Mouse (Mus musculus) adrenal gland, postnatal 14 days (tissue): ENCODE data around the gene Iqschfp. TPM values are rescaled to one million over a fixed set of nuclear protein-coding genes. Genes with fewer than 3 reads are reported as not detected.

Source experiments
- DNase-seq: peaks from one replicate; pipeline ENCODE4 v3.0.0; 2021; ENCODE audit warnings: mixed read lengths
- total RNA-seq: library from RNA; stranded (reverse); gene quantifications from 2 replicates; pipeline ENCODE4 v1.2.3, GENCODE M21; 2021

Gene Iqschfp
- total RNA-seq, 1 experiment from 2014 or later = not detected

DNA sequence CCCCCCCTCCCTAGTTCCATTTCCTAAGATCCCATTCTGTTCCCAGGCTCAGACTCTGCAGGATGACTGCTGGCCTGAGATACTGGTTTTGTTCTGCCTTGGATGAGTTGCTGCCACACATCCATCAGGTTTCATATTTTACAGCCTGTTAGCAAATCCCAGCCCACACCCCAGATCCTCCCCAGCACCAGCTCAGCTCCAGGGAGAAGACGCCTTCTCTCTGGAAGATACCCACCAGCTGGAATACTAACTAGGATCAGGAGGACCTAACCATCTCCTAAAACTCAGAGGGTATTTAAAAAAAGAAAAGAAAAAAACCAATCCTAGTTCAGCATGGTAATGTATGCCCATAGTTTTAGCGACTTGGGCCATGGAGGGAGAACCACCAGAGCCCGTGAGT lies 758.2 kb downstream of the Iqschfp start:
- DNase-seq = no peak

GRCm38 (mm10) chr3:68656607-68657352 lies 764.7 kb downstream of the Iqschfp start:
- DNase-seq = no peak

DNA sequence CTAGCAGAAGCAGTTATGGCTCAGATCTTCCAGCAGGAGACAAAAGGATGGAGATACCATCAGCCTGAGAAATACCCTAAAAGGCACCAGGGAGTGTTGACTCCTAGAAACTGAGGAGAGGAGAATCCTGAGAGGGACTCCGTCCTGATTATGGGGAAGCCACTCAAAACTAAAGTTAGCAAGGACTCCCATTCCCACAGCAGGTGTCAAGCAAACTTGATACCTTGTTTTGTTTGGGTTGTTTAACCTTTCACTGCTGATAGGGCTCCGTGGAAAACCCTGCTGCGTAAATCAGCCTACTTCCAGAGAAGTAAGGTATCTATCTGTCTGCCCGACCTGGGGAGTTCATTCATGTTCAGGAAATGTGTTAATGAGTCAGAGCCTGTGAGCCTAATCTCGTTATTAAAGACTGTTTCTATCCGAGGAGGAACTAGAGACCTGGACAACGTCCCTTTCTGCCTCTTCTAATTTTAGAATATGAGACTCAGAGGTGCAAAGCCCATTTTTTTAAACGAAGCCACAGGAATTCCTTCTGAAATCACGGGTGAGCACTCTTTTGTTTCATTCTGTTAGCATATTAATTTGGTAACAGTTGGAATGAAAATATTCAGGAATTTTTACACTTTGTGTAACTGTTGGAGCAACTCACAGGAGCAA lies 765.7 kb downstream of the Iqschfp start:
- no peak for DNase-seq

DNA sequence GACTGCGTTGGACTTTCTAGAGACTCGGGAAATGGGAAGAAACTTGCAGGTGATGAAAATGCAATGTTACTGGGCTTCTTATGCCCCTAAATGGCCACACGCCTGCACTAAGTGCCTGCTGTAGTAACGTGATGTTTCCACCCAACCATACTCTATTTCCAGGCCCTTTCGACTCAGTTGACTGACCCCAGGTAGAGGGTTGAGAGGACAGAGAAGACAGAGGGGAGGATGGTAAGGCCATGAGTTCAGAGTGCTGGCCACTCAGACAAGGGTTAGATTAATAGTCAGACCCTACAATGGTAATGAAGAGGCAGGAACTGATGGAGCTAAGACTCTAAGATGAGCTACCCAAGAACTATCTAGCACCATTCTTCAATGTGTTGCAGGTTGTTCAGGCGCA lies 768.0 kb downstream of the Iqschfp start:
- no peak for DNase-seq

- DNase-seq = no peak
These were observed 768.5 kb downstream of the Iqschfp start for GRCm38 (mm10) chr3:68660538-68660937.

DNA sequence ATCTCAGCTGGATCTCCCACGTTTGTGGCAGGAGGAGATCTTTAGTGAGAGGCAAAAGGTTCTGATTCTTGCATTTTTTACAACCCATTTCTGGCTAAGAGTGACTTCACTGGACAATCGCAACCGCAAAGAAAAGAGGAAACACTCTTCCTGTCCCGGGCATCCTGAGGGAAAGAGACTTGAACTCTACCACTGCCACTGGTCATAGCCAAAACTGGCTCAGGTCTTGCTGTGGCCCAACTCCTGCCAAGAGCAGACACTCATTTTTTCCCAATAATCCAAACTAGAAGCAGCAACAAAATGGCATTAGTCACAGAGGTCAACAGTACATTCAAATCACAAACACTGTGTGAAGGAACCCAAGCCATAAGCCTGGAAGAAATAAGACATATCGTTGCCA lies 770.4 kb downstream of the Iqschfp start:
- DNase-seq = no peak

DNA sequence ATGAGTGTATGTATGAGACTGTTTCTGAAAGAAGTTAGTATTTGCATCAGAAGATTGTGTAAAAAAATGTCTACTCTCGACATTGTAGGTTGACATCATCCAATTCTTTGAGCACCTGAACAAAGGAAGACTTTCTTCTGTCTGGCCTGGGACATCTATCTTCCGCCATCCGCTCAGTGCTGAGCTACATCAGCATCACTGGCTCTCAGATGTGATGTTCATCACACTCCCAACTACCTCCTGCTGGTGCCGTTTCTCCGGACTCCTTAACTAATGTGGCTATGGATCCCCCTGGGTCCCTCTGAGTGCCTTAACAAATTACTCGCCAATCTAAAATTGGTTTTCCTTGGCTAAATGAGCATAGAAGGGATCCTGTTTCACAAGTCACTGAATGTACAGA lies 772.3 kb downstream of the Iqschfp start:
- no peak for DNase-seq

GRCm38 (mm10) chr3:68666377-68666776 lies 774.3 kb downstream of the Iqschfp start:
- DNase-seq = no peak

- DNase-seq = no peak
These were observed 775.8 kb downstream of the Iqschfp start for GRCm38 (mm10) chr3:68667852-68668251.

GRCm38 (mm10) chr3:68669418-68669974 lies 777.5 kb downstream of the Iqschfp start:
- DNase-seq = no peak

GRCm38 (mm10) chr3:68674721-68675120 lies 782.7 kb downstream of the Iqschfp start:
- DNase-seq = no peak

GRCm38 (mm10) chr3:68675216-68675835 lies 783.3 kb downstream of the Iqschfp start:
- DNase-seq = no peak

Other genes with a start within 250 kb of the Iqschfp start
- gene Iqcj, start within 50 bp of the Iqschfp start, total RNA-seq = not detected in 2 replicates
- gene Schip1, start 172.6 kb downstream of the Iqschfp start, total RNA-seq = 15.8 and 18.4 TPM in 2 replicates